Mouse (Mus musculus): ENCODE results near the gene Ppp1r3c. TPM values are rescaled to one million over a fixed set of nuclear protein-coding genes. Genes with fewer than 3 reads are reported as not detected.
"Not testable (repeated sequence)": the region's sequence is repeated elsewhere in the genome, so short reads cannot be mapped to it uniquely, and the experiment has no call there.

The Ppp1r3c gene
- polyA plus RNA-seq, 1 experiment from 2014 or later, result 22.0 TPM

- H3K27ac ChIP-seq, result no peak overlapping the region
- 49% methylated on average over 7 of the region's 7 CpGs for WGBS
- H3K9me3 ChIP-seq, result no peaks in the 10 kb centered on the region
- no peaks in the 10 kb centered on the region for H3K36me3 ChIP-seq
- no peaks in the 10 kb centered on the region for H3K27me3 ChIP-seq (replicated peaks)
- no peak for ATAC-seq (ENCODE audit: insufficient read depth, low FRiP score, low read depth)
- no peaks in the 10 kb centered on the region for H3K4me1 ChIP-seq
- no peak overlapping the region for H3K9ac ChIP-seq
- H3K4me2 ChIP-seq, result no peak overlapping the region
- no peak overlapping the region for H3K4me3 ChIP-seq (replicated peaks)
Measured at GRCm38 (mm10) chr19:36739566-36740211, 3.2 kb upstream of the Ppp1r3c start.

- Histone ChIP-seq H3K9me3 (no peaks in the 10 kb centered on the region), H3K4me2 (no peak overlapping the region), H3K36me3 (peaks cover 7% of the 10 kb centered on the region), H3K9ac (no peak overlapping the region), H3K4me3 (replicated peaks) (no peak overlapping the region), H3K27me3 (replicated peaks) (no peaks in the 10 kb centered on the region), H3K4me1 (no peaks in the 10 kb centered on the region), H3K27ac (no peak overlapping the region)
- ATAC-seq (ENCODE audit: insufficient read depth, low FRiP score, low read depth), result no peak
- 72% methylated on average over 5 of the region's 5 CpGs for WGBS
Measured at GRCm38 (mm10) chr19:36738009-36738408, 1.6 kb upstream of the Ppp1r3c start.

- Histone ChIP-seq H3K36me3 (peaks cover 17% of the 10 kb centered on the region), H3K4me3 (replicated peaks) (peak overlapping the region; percentile 52), H3K4me1 (no peaks in the 10 kb centered on the region), H3K9me3 (no peaks in the 10 kb centered on the region), H3K9ac (no peak overlapping the region), H3K4me2 (peak overlapping the region; percentile 60), H3K27me3 (replicated peaks) (no peaks in the 10 kb centered on the region), H3K27ac (peak overlapping the region; percentile 92)
- 21% methylated on average over 6 of the region's 6 CpGs for WGBS
- ATAC-seq (ENCODE audit: insufficient read depth, low FRiP score, low read depth), result peak; percentile 32
Measured at GRCm38 (mm10) chr19:36737087-36737486, 634 bp upstream of the Ppp1r3c start.

GRCm38 (mm10) chr19:36734308-36735038 lies 2.0 kb downstream of the Ppp1r3c start:
- 61% methylated on average over 10 of the region's 10 CpGs for WGBS
- peaks cover 17% of the 10 kb centered on the region for H3K36me3 ChIP-seq
- H3K27ac ChIP-seq, result peak overlapping the region; percentile 36; the same call in 1 of the 2 replicates
- no peaks in the 10 kb centered on the region for H3K27me3 ChIP-seq (replicated peaks)
- peak overlapping the region; percentile 9; the same call in 1 of the 2 replicates for H3K4me3 ChIP-seq (replicated peaks)
- no peaks in the 10 kb centered on the region for H3K9me3 ChIP-seq
- H3K4me1 ChIP-seq, result no peaks in the 10 kb centered on the region
- H3K4me2 ChIP-seq, result peak overlapping the region; percentile 60; the same call in 1 of the 2 replicates
- no peak for ATAC-seq (ENCODE audit: insufficient read depth, low FRiP score, low read depth)
- no peak overlapping the region for H3K9ac ChIP-seq

GRCm38 (mm10) chr19:36733191-36733943 lies 3.1 kb downstream of the Ppp1r3c start:
- no peak overlapping the region for H3K27ac ChIP-seq
- no peak for ATAC-seq (ENCODE audit: insufficient read depth, low FRiP score, low read depth)
- H3K4me2 ChIP-seq, result no peak overlapping the region
- no peaks in the 10 kb centered on the region for H3K4me1 ChIP-seq
- no peaks in the 10 kb centered on the region for H3K27me3 ChIP-seq (replicated peaks)
- H3K4me3 ChIP-seq (replicated peaks), result no peak overlapping the region
- peaks cover 17% of the 10 kb centered on the region for H3K36me3 ChIP-seq
- 92% methylated on average over 16 of the region's 16 CpGs for WGBS
- H3K9me3 ChIP-seq, result no peaks in the 10 kb centered on the region
- no peak overlapping the region for H3K9ac ChIP-seq

GRCm38 (mm10) chr19:36731310-36731709 lies 5.1 kb downstream of the Ppp1r3c start:
- Histone ChIP-seq H3K27me3 (replicated peaks) (no peaks in the 10 kb centered on the region), H3K9me3 (no peaks in the 10 kb centered on the region), H3K4me2 (no peak overlapping the region), H3K36me3 (peaks cover 17% of the 10 kb centered on the region), H3K4me3 (replicated peaks) (no peak overlapping the region), H3K4me1 (no peaks in the 10 kb centered on the region), H3K27ac (no peak overlapping the region), H3K9ac (no peak overlapping the region)
- WGBS, result 79% methylated on average over 11 of the region's 11 CpGs
- ATAC-seq (ENCODE audit: insufficient read depth, low FRiP score, low read depth), result no peak

- not testable (repeated sequence) for H3K9ac ChIP-seq; H3K27me3 ChIP-seq (replicated peaks); H3K4me2 ChIP-seq; H3K9me3 ChIP-seq; H3K4me3 ChIP-seq (replicated peaks); ATAC-seq (ENCODE audit: insufficient read depth, low FRiP score, low read depth); H3K27ac ChIP-seq; H3K4me1 ChIP-seq
- peaks cover 17% of the 10 kb centered on the region for H3K36me3 ChIP-seq
- WGBS, result 92% methylated on average over 2 of the region's 2 CpGs
Measured at GRCm38 (mm10) chr19:36730414-36730813, 6.0 kb downstream of the Ppp1r3c start.

GRCm38 (mm10) chr19:36728741-36729460 lies 7.6 kb downstream of the Ppp1r3c start:
- Histone ChIP-seq H3K9me3 (no peaks in the 10 kb centered on the region), H3K27ac (no peak overlapping the region), H3K36me3 (peaks cover 17% of the 10 kb centered on the region), H3K27me3 (replicated peaks) (no peaks in the 10 kb centered on the region), H3K9ac (no peak overlapping the region), H3K4me1 (no peaks in the 10 kb centered on the region), H3K4me3 (replicated peaks) (no peak overlapping the region), H3K4me2 (no peak overlapping the region)
- ATAC-seq (ENCODE audit: insufficient read depth, low FRiP score, low read depth), result no peak
- 81% methylated on average over 12 of the region's 12 CpGs for WGBS

GRCm38 (mm10) chr19:36724970-36725369 lies 11.5 kb downstream of the Ppp1r3c start:
- Histone ChIP-seq H3K27me3 (replicated peaks) (no peaks in the 10 kb centered on the region), H3K4me3 (replicated peaks) (no peak overlapping the region), H3K4me2 (no peak overlapping the region), H3K27ac (no peak overlapping the region), H3K4me1 (no peaks in the 10 kb centered on the region), H3K9me3 (no peaks in the 10 kb centered on the region), H3K9ac (no peak overlapping the region), H3K36me3 (no peaks in the 10 kb centered on the region)
- ATAC-seq (ENCODE audit: insufficient read depth, low FRiP score, low read depth), result no peak
- WGBS, result 58% methylated on average over 7 of the region's 7 CpGs

GRCm38 (mm10) chr19:36721139-36721538 lies 15.3 kb downstream of the Ppp1r3c start:
- no peak overlapping the region for H3K9ac ChIP-seq
- no peak overlapping the region for H3K27ac ChIP-seq
- H3K4me3 ChIP-seq (replicated peaks), result no peak overlapping the region
- H3K4me2 ChIP-seq, result no peak overlapping the region
- no peaks in the 10 kb centered on the region for H3K27me3 ChIP-seq (replicated peaks)
- 58% methylated on average over 8 of the region's 8 CpGs for WGBS
- H3K9me3 ChIP-seq, result no peaks in the 10 kb centered on the region
- no peaks in the 10 kb centered on the region for H3K4me1 ChIP-seq
- no peak for ATAC-seq (ENCODE audit: insufficient read depth, low FRiP score, low read depth)
- H3K36me3 ChIP-seq, result no peaks in the 10 kb centered on the region

- Histone ChIP-seq H3K27me3 (replicated peaks) (no peaks in the 10 kb centered on the region), H3K4me2 (no peak overlapping the region), H3K4me3 (replicated peaks) (no peak overlapping the region), H3K27ac (no peak overlapping the region), H3K9me3 (no peaks in the 10 kb centered on the region), H3K4me1 (0 out of 2 replicates have a peak, but pooled peaks cover 6% of the 10 kb centered on the region), H3K36me3 (no peaks in the 10 kb centered on the region), H3K9ac (no peak overlapping the region)
- no peak for ATAC-seq (ENCODE audit: insufficient read depth, low FRiP score, low read depth)
- WGBS, result 71% methylated on average over 7 of the region's 7 CpGs
Measured at GRCm38 (mm10) chr19:36716221-36716620, 20.2 kb downstream of the Ppp1r3c start.

Data from stomach, embryonic 15.5 days (tissue).